Mouse (Mus musculus): ENCODE measurements at regions not wholly inside any gene's neighbourhood (a gene's known extent, or its start where the extent isn't known, plus 50 kb on each side); places are given as distances from the start of the nearest gene placed in this dataset.

DNA sequence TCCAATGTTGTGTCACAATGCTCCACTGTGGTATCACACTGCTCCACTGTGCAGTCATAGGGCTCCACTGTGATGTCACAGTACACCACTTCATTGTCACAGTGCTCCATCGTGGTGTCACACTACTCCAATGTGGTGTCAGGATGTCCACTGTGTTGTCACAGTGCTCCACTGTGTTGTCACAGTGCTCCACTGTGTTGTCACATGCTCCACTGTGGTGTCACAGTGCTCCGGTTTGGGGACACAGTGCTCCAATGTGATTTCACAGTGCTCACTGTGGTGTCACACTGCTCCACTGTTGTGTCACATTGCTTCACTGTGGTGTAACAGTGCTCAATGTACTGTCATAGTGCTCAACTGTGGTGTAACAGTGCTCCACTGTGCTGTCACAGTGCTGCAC, 108.1 kb upstream of the Scaf8 start:
- Histone ChIP-seq H3K9ac (ENCODE audit: low read depth, low read length) (no peak overlapping the region), H3K36me3 (ENCODE audit: control insufficient read depth, insufficient read depth, low read length) (no peaks in the 10 kb centered on the region), H3K27me3 (ENCODE audit: control insufficient read depth, insufficient read depth, low read length) (no peaks in the 10 kb centered on the region), H3K4me3 (ENCODE audit: insufficient read depth, low read depth, low read length) (no peak overlapping the region), H3K79me2 (ENCODE audit: control insufficient read depth, insufficient read depth, low read length) (no peaks in the 10 kb centered on the region), H3K4me1 (ENCODE audit: control insufficient read depth, insufficient read depth, low read length) (no peaks in the 10 kb centered on the region), H3K27ac (replicated peaks; ENCODE audit: insufficient read depth, low read depth, low read length) (no peak overlapping the region)
- DNase-seq (ENCODE audit: extremely low read depth, low read depth, low spot score): peak; percentile 6
- TF ChIP-seq POLR2A (IDR thresholded peaks at IDR 0.05; ENCODE audit: extremely low read depth, insufficient read depth, low read length): no peak
- TF ChIP-seq CTCF (IDR thresholded peaks at IDR 0.05; ENCODE audit: low read depth, low read length): no peak
- WGBS: 75% methylated on average over 2 of the region's 2 CpGs

DNA sequence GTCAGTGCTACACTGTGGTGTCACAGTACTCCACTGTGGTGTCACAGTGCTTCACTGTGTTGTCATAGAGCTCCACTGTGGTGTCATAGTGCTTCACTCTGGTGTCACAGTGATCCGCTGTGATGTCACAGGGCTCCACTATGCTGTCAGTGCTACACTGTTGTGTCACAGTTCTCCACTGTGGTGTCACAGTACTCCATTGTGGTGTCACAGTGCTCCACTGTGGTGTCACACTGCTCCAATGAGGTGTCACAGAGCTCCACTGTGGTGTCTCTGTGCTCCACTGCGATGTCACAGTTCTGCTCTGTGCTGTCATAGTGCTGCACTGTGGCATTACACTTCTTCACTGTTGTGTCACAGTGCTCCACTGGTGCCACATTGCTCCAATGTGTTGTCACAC, 107.5 kb upstream of the Scaf8 start:
- DNase-seq (ENCODE audit: extremely low read depth, low read depth, low spot score): peak; percentile 12
- H3K4me3 ChIP-seq (ENCODE audit: insufficient read depth, low read depth, low read length): no peak overlapping the region
- no peak overlapping the region for H3K9ac ChIP-seq (ENCODE audit: low read depth, low read length)
- no peaks in the 10 kb centered on the region for H3K4me1 ChIP-seq (ENCODE audit: control insufficient read depth, insufficient read depth, low read length)
- H3K79me2 ChIP-seq (ENCODE audit: control insufficient read depth, insufficient read depth, low read length): no peaks in the 10 kb centered on the region
- H3K27ac ChIP-seq (replicated peaks; ENCODE audit: insufficient read depth, low read depth, low read length): no peak overlapping the region
- no peaks in the 10 kb centered on the region for H3K36me3 ChIP-seq (ENCODE audit: control insufficient read depth, insufficient read depth, low read length)
- WGBS: 60% methylated on average over 2 of the region's 2 CpGs
- no peak for TF ChIP-seq CTCF (IDR thresholded peaks at IDR 0.05; ENCODE audit: low read depth, low read length)
- TF ChIP-seq POLR2A (IDR thresholded peaks at IDR 0.05; ENCODE audit: extremely low read depth, insufficient read depth, low read length): no peak
- H3K27me3 ChIP-seq (ENCODE audit: control insufficient read depth, insufficient read depth, low read length): no peaks in the 10 kb centered on the region

DNA sequence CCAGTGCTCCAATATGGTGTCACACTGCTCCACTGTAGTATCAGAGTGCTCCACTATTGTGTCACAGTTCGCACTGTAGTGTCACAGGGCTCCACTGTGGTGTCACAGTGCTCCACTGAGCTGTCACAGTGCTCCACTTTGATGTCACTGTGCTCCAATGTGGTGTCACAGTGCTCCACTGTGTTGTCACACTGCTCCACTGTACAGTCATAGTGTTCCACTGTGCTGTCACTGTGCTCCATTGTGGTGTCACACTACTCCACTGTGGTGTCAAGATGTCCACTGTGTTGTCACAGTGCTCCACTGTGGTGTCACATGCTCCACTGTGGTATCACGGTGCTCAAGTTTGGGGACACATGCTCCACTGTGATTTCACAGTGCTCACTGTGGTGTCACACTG, 104.8 kb upstream of the Scaf8 start:
- H3K4me1 ChIP-seq (ENCODE audit: control insufficient read depth, insufficient read depth, low read length): no peaks in the 10 kb centered on the region
- no peaks in the 10 kb centered on the region for H3K27me3 ChIP-seq (ENCODE audit: control insufficient read depth, insufficient read depth, low read length)
- H3K4me3 ChIP-seq (ENCODE audit: insufficient read depth, low read depth, low read length): no peak overlapping the region
- no peak overlapping the region for H3K9ac ChIP-seq (ENCODE audit: low read depth, low read length)
- H3K27ac ChIP-seq (replicated peaks; ENCODE audit: insufficient read depth, low read depth, low read length): no peak overlapping the region
- H3K36me3 ChIP-seq (ENCODE audit: control insufficient read depth, insufficient read depth, low read length): no peaks in the 10 kb centered on the region
- no peaks in the 10 kb centered on the region for H3K79me2 ChIP-seq (ENCODE audit: control insufficient read depth, insufficient read depth, low read length)
- TF ChIP-seq POLR2A (IDR thresholded peaks at IDR 0.05; ENCODE audit: extremely low read depth, insufficient read depth, low read length) (no peak), CTCF (IDR thresholded peaks at IDR 0.05; ENCODE audit: low read depth, low read length) (no peak)
- WGBS: 53% methylated on average over 2 of the region's 2 CpGs
- peak; percentile 44 for DNase-seq (ENCODE audit: extremely low read depth, low read depth, low spot score)

GRCm38 (mm10) chr17:3012045-3012444, 102.7 kb upstream of the Scaf8 start:
- Histone ChIP-seq H3K4me1 (ENCODE audit: control insufficient read depth, insufficient read depth, low read length) (no peaks in the 10 kb centered on the region), H3K79me2 (ENCODE audit: control insufficient read depth, insufficient read depth, low read length) (no peaks in the 10 kb centered on the region), H3K27me3 (ENCODE audit: control insufficient read depth, insufficient read depth, low read length) (no peaks in the 10 kb centered on the region), H3K4me3 (ENCODE audit: insufficient read depth, low read depth, low read length) (no peak overlapping the region), H3K36me3 (ENCODE audit: control insufficient read depth, insufficient read depth, low read length) (no peaks in the 10 kb centered on the region), H3K27ac (replicated peaks; ENCODE audit: insufficient read depth, low read depth, low read length) (no peak overlapping the region), H3K9ac (ENCODE audit: low read depth, low read length) (no peak overlapping the region)
- no peak for TF ChIP-seq CTCF (IDR thresholded peaks at IDR 0.05; ENCODE audit: low read depth, low read length)
- TF ChIP-seq POLR2A (IDR thresholded peaks at IDR 0.05; ENCODE audit: extremely low read depth, insufficient read depth, low read length): no peak
- peak; percentile 15 for DNase-seq (ENCODE audit: extremely low read depth, low read depth, low spot score)
- WGBS: 48% methylated on average over 1 of the region's 1 CpGs

- no peak overlapping the region for H3K9ac ChIP-seq (ENCODE audit: low read depth, low read length)
- TF ChIP-seq POLR2A (IDR thresholded peaks at IDR 0.05; ENCODE audit: extremely low read depth, insufficient read depth, low read length) (no peak), CTCF (IDR thresholded peaks at IDR 0.05; ENCODE audit: low read depth, low read length) (no peak)
- no peaks in the 10 kb centered on the region for H3K4me1 ChIP-seq (ENCODE audit: control insufficient read depth, insufficient read depth, low read length)
- DNase-seq (ENCODE audit: extremely low read depth, low read depth, low spot score): peak; percentile 10
- 90% methylated on average over 2 of the region's 2 CpGs for WGBS
- no peak overlapping the region for H3K27ac ChIP-seq (replicated peaks; ENCODE audit: insufficient read depth, low read depth, low read length)
- no peaks in the 10 kb centered on the region for H3K27me3 ChIP-seq (ENCODE audit: control insufficient read depth, insufficient read depth, low read length)
- H3K79me2 ChIP-seq (ENCODE audit: control insufficient read depth, insufficient read depth, low read length): no peaks in the 10 kb centered on the region
- H3K4me3 ChIP-seq (ENCODE audit: insufficient read depth, low read depth, low read length): no peak overlapping the region
- no peaks in the 10 kb centered on the region for H3K36me3 ChIP-seq (ENCODE audit: control insufficient read depth, insufficient read depth, low read length)
Measured at GRCm38 (mm10) chr17:3019631-3020391, 95.0 kb upstream of the Scaf8 start.

- peak; percentile 14 for DNase-seq (ENCODE audit: extremely low read depth, low read depth, low spot score)
- no peaks in the 10 kb centered on the region for H3K79me2 ChIP-seq (ENCODE audit: control insufficient read depth, insufficient read depth, low read length)
- no peak overlapping the region for H3K9ac ChIP-seq (ENCODE audit: low read depth, low read length)
- no peaks in the 10 kb centered on the region for H3K27me3 ChIP-seq (ENCODE audit: control insufficient read depth, insufficient read depth, low read length)
- no peak overlapping the region for H3K4me3 ChIP-seq (ENCODE audit: insufficient read depth, low read depth, low read length)
- H3K4me1 ChIP-seq (ENCODE audit: control insufficient read depth, insufficient read depth, low read length): no peaks in the 10 kb centered on the region
- TF ChIP-seq POLR2A (IDR thresholded peaks at IDR 0.05; ENCODE audit: extremely low read depth, insufficient read depth, low read length) (no peak), CTCF (IDR thresholded peaks at IDR 0.05; ENCODE audit: low read depth, low read length) (no peak)
- no peaks in the 10 kb centered on the region for H3K36me3 ChIP-seq (ENCODE audit: control insufficient read depth, insufficient read depth, low read length)
- 90% methylated on average over 1 of the region's 1 CpGs for WGBS
- H3K27ac ChIP-seq (replicated peaks; ENCODE audit: insufficient read depth, low read depth, low read length): no peak overlapping the region
Measured at GRCm38 (mm10) chr17:3020406-3020805, 94.4 kb upstream of the Scaf8 start.

Data from liver, adult 2 months (tissue).